Mouse (Mus musculus) olfactory bulb, adult 2 months (tissue): ENCODE data around the gene Gm17949. TPM values are rescaled to one million over a fixed set of nuclear protein-coding genes. Genes with fewer than 3 reads are reported as not detected.

ENCODE experiments used
- H3K27ac ChIP-seq: fragments of 200-500 bp; 2 replicates; pipeline ENCODE4 v1.5.1; 2012; ENCODE audit warnings: low read depth, low read length; ENCODE audit not compliant: insufficient read depth
- H3K4me1 ChIP-seq: fragments of 200-500 bp; 2 replicates; pipeline ENCODE4 v1.6.1; 2012; ENCODE audit warnings: low read length; ENCODE audit not compliant: control insufficient read depth, insufficient read depth
- H3K4me3 ChIP-seq: fragments of 200-500 bp; 2 replicates; pipeline ENCODE4 v1.5.1; 2012; ENCODE audit warnings: mild to moderate bottlenecking, low read depth, low read length, moderate library complexity; ENCODE audit not compliant: insufficient read depth
- CTCF ChIP-seq: fragments of 200-500 bp; IDR thresholded peaks from 2 replicates; pipeline ENCODE4 v1.5.1; 2012; ENCODE audit warnings: low read depth, mild to moderate bottlenecking, low read length, moderate library complexity; ENCODE audit not compliant: insufficient read depth
- POLR2A ChIP-seq: fragments of 200-500 bp; IDR thresholded peaks from 2 replicates; pipeline ENCODE4 v1.6.1; 2012; ENCODE audit warnings: mild to moderate bottlenecking, low read depth, low read length, moderate library complexity; ENCODE audit not compliant: insufficient read depth
- WGBS: fragments of 180-500 bp; shearing (Covaris S2); methylation state at CpG from one replicate; pipeline ENCODE4 v1.1.7; 2018; 5-methylcytosine and 5-hydroxymethylcytosine counted together
- polyA plus RNA-seq: library from polyadenylated mRNA; stranded (reverse); fragments of >200 nt; gene quantifications from 2 replicates; pipeline ENCODE4 v1.2.4, GENCODE M21; 2012; ENCODE audit warnings: low replicate concordance; ENCODE audit not compliant: missing spikeins, insufficient read depth, insufficient read length

Gene Gm17949
- polyA plus RNA-seq, 1 experiment, result not detected

GRCm38 (mm10) chr17:56975391-56975790 is 35.9 kb upstream of the Gm17949 start:
- Histone ChIP-seq H3K4me3 (no peak overlapping the region), H3K4me1 (no peaks in the 10 kb centered on the region), H3K27ac (no peak overlapping the region)
- TF ChIP-seq CTCF (no peak), POLR2A (no peak)
- WGBS, result 80% methylated on average over 3 of the region's 3 CpGs

- no peaks in the 10 kb centered on the region for H3K4me1 ChIP-seq
- TF ChIP-seq CTCF (no peak), POLR2A (no peak)
- H3K4me3 ChIP-seq, result no peak overlapping the region
- no peak overlapping the region for H3K27ac ChIP-seq
- whole genome bisulfite sequencing, result 83% methylated on average over 8 of the region's 8 CpGs
Measured at GRCm38 (mm10) chr17:56976531-56977390, 34.5 kb upstream of the Gm17949 start.

- Histone ChIP-seq H3K27ac (no peak overlapping the region), H3K4me1 (no peaks in the 10 kb centered on the region), H3K4me3 (no peak overlapping the region)
- TF ChIP-seq CTCF (no peak), POLR2A (no peak)
- WGBS, result 39% methylated on average over 7 of the region's 8 CpGs
Measured at GRCm38 (mm10) chr17:56979524-56979923, 31.7 kb upstream of the Gm17949 start.

GRCm38 (mm10) chr17:56981049-56981448 is 30.2 kb upstream of the Gm17949 start:
- WGBS, result 83% methylated on average over 7 of the region's 7 CpGs

GRCm38 (mm10) chr17:56982013-56982412 is 29.3 kb upstream of the Gm17949 start, which contains the start of gene Acer1:
Acer1 (minus strand) TSS chr17:56982126.
- 79% methylated on average over 5 of the region's 5 CpGs for WGBS
- Histone ChIP-seq H3K4me1 (no peaks in the 10 kb centered on the region), H3K4me3 (no peak within 1 kb of the TSS), H3K27ac (no peak within 1 kb of the TSS)
- TF ChIP-seq CTCF (no peak), POLR2A (no peak)

More at GRCm38 (mm10) chr17:56981049-56981448, 30.2 kb upstream of the Gm17949 start:
- Histone ChIP-seq H3K4me3 (no peak overlapping the region), H3K27ac (no peak overlapping the region), H3K4me1 (no peaks in the 10 kb centered on the region)
- TF ChIP-seq CTCF (no peak), POLR2A (no peak)

- TF ChIP-seq POLR2A (no peak), CTCF (no peak)
- H3K4me1 ChIP-seq, result no peaks in the 10 kb centered on the region
- no peak overlapping the region for H3K27ac ChIP-seq
- H3K4me3 ChIP-seq, result no peak overlapping the region
- WGBS, result 86% methylated on average over 9 of the region's 9 CpGs
Measured at GRCm38 (mm10) chr17:56984886-56985285, 26.4 kb upstream of the Gm17949 start.

DNA sequence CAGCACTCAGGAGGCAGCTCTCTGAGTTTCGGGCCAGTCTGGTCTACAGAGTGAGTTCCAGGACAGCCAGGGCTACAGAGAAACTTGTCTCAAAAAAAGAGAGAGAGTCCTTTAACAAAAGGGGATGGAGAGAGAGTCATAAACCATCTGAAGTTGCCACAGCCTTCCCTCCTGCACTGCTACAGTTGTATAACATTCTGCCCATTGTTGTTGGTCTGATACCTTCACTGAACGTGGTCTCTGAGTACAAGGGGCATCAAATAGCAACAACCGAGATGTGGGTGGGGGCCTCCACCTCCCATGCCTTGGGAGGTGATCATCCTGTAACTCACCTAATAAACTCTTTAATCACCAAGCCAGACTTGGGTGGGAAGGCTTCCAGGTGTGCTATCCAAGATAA is 25.6 kb upstream of the Gm17949 start:
- TF ChIP-seq POLR2A (no peak), CTCF (no peak)
- WGBS, result 75% methylated on average over 3 of the region's 3 CpGs
- Histone ChIP-seq H3K27ac (no peak overlapping the region), H3K4me1 (no peaks in the 10 kb centered on the region), H3K4me3 (no peak overlapping the region)

- no peak for TF ChIP-seq CTCF
- no peak for TF ChIP-seq POLR2A
- H3K27ac ChIP-seq, result no peak overlapping the region
- H3K4me3 ChIP-seq, result no peak overlapping the region
- peaks cover 5% of the 10 kb centered on the region for H3K4me1 ChIP-seq
- 80% methylated on average over 3 of the region's 3 CpGs for WGBS
Measured at GRCm38 (mm10) chr17:56986105-56986805, 25.0 kb upstream of the Gm17949 start.

GRCm38 (mm10) chr17:56988441-56988840 is 22.8 kb upstream of the Gm17949 start:
- Histone ChIP-seq H3K27ac (no peak overlapping the region), H3K4me1 (peaks cover 12% of the 10 kb centered on the region), H3K4me3 (no peak overlapping the region)
- WGBS, result 87% methylated on average over 7 of the region's 7 CpGs
- TF ChIP-seq POLR2A (no peak), CTCF (no peak)
